Mouse (Mus musculus) thymus, adult 2 months (tissue): ENCODE data around the gene Dock7. TPM values are rescaled to one million over a fixed set of nuclear protein-coding genes. Genes with fewer than 3 reads are reported as not detected.
"Not testable (repeated sequence)": the region's sequence is repeated elsewhere in the genome, so short reads cannot be mapped to it uniquely, and the experiment has no call there.

Experiments
- DNase-seq: peaks from one replicate; pipeline ENCODE4 v3.0.0; 2021
- H3K27ac ChIP-seq: fragments of 200-500 bp; 2 replicates; pipeline ENCODE4 v1.5.1; 2012; ENCODE audit warnings: low read length, control low read depth; ENCODE audit not compliant: control insufficient read depth, insufficient read depth
- H3K27me3 ChIP-seq: fragments of 200-500 bp; 2 replicates; pipeline ENCODE4 v1.6.1; 2012; ENCODE audit warnings: mild to moderate bottlenecking, low read length, moderate library complexity, mixed read lengths; ENCODE audit not compliant: control insufficient read depth, insufficient read depth
- H3K36me3 ChIP-seq: fragments of 200-500 bp; 2 replicates; pipeline ENCODE4 v1.6.1; 2012; ENCODE audit warnings: mild to moderate bottlenecking, low read length, moderate library complexity; ENCODE audit not compliant: control insufficient read depth, insufficient read depth
- H3K4me1 ChIP-seq: fragments of 200-500 bp; replicated peaks from 2 replicates; pipeline ENCODE4 v1.6.1; 2012; ENCODE audit warnings: low read length; ENCODE audit not compliant: control insufficient read depth, insufficient read depth
- H3K4me3 ChIP-seq: fragments of 200-500 bp; 2 replicates; pipeline ENCODE4 v1.5.1; 2012; ENCODE audit warnings: mild to moderate bottlenecking, low read length, control low read depth, moderate library complexity; ENCODE audit not compliant: control insufficient read depth, insufficient read depth
- CTCF ChIP-seq: fragments of 200-500 bp; IDR thresholded peaks from 2 replicates; pipeline ENCODE4 v1.5.1; 2012; ENCODE audit warnings: mild to moderate bottlenecking, control low read depth, low read length, moderate library complexity, borderline replicate concordance; ENCODE audit not compliant: control insufficient read depth, poor library complexity, insufficient read depth; ENCODE audit errors: extremely low read depth
- POLR2A ChIP-seq: fragments of 200-500 bp; IDR thresholded peaks from 2 replicates; pipeline ENCODE4 v1.6.1; 2012; ENCODE audit warnings: mild to moderate bottlenecking, low read length, control low read depth, moderate library complexity; ENCODE audit not compliant: control insufficient read depth, poor library complexity, insufficient read depth; ENCODE audit errors: extremely low read depth
- WGBS: fragments of 180-500 bp; shearing (Covaris S2); methylation state at CpG from one replicate; pipeline ENCODE4 v1.1.7; 2018; 5-methylcytosine and 5-hydroxymethylcytosine counted together
- polyA plus RNA-seq: library from polyadenylated mRNA; depleted of rRNA; stranded (reverse); fragments of >200 nt; gene quantifications from 2 replicates; pipeline ENCODE4 v1.2.3, GENCODE M21; 2012

The Dock7 gene
- polyA plus RNA-seq, 1 experiment: 9.3 TPM

DNA sequence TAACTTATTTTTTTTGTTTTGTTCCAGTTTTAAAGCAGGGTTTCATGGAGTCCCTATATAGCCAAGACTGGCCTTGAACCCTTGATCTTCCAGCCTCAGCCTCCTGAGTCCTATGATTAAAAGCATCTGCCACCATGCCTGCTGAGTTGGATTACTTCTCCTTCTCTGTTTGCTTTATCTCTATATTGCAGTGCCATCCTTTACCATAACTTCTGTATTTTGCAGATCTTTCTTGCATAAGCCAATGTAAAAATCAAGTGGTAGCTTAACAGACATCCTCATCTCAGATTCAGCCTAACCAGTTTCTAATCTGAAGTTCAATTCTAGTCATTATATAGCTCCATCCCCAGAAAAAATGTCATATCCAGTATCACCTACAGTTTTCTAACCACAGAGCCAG is 170.2 kb downstream of the Dock7 start:
- Histone ChIP-seq H3K27me3 (no peaks in the 10 kb centered on the region), H3K36me3 (no peaks in the 10 kb centered on the region), H3K27ac (no peak overlapping the region), H3K4me3 (no peak overlapping the region), H3K4me1 (no peaks in the 10 kb centered on the region)
- TF ChIP-seq CTCF (no peak), POLR2A (no peak)
- DNase-seq: no peak

GRCm38 (mm10) chr4:98938210-98938609 is 182.5 kb downstream of the Dock7 start:
- H3K27me3 ChIP-seq, H3K4me3 ChIP-seq, H3K4me1 ChIP-seq, H3K27ac ChIP-seq, DNase-seq: not testable (repeated sequence)
- peaks cover 19% of the 10 kb centered on the region for H3K36me3 ChIP-seq
- 93% methylated on average over 6 of the region's 6 CpGs for WGBS

GRCm38 (mm10) chr4:98936036-98936435 is 184.7 kb downstream of the Dock7 start:
- TF ChIP-seq POLR2A (no peak), CTCF (no peak)
- H3K27ac ChIP-seq: no peak overlapping the region
- DNase-seq: no peak
- WGBS: 92% methylated on average over 6 of the region's 6 CpGs
- H3K4me3 ChIP-seq: no peak overlapping the region
- 0 out of 2 replicates have a peak, but pooled peaks cover under 1% of the 10 kb centered on the region for H3K4me1 ChIP-seq
- H3K36me3 ChIP-seq: peaks cover 38% of the 10 kb centered on the region
- H3K27me3 ChIP-seq: no peaks in the 10 kb centered on the region

GRCm38 (mm10) chr4:98925250-98925781 is 195.4 kb downstream of the Dock7 start:
- H3K4me3 ChIP-seq: peak overlapping the region; percentile 11
- no peak for TF ChIP-seq POLR2A
- TF ChIP-seq CTCF: no peak
- no peak overlapping the region for H3K27ac ChIP-seq
- H3K27me3 ChIP-seq: no peaks in the 10 kb centered on the region
- H3K4me1 ChIP-seq: peaks cover 9% of the 10 kb centered on the region; the same call in 1 of the 2 replicates
- DNase-seq: peak; percentile 6
- peaks cover 13% of the 10 kb centered on the region; the same call in 1 of the 2 replicates for H3K36me3 ChIP-seq
- 4% methylated on average over 6 of the region's 6 CpGs for WGBS

- Histone ChIP-seq H3K36me3 (peaks cover 8% of the 10 kb centered on the region; the same call in 1 of the 2 replicates), H3K27me3 (no peaks in the 10 kb centered on the region), H3K4me1 (peaks cover 9% of the 10 kb centered on the region; the same call in 1 of the 2 replicates), H3K4me3 (peak overlapping the region; percentile 81), H3K27ac (no peak overlapping the region)
- 1% methylated on average over 2 of the region's 2 CpGs for WGBS
- no peak for DNase-seq
- TF ChIP-seq CTCF (no peak), POLR2A (no peak)
These were observed 195.9 kb downstream of the Dock7 start for GRCm38 (mm10) chr4:98924906-98925178.

GRCm38 (mm10) chr4:98924071-98924905 is 196.4 kb downstream of the Dock7 start:
- Histone ChIP-seq H3K4me1 (peaks cover 9% of the 10 kb centered on the region; the same call in 1 of the 2 replicates), H3K36me3 (peaks cover 5% of the 10 kb centered on the region; the same call in 1 of the 2 replicates), H3K4me3 (peak overlapping the region; percentile 81), H3K27me3 (no peaks in the 10 kb centered on the region), H3K27ac (peak overlapping the region; percentile 94)
- peak; percentile 15 for DNase-seq
- under 1% methylated on average over 63 of the region's 66 CpGs for WGBS
- TF ChIP-seq CTCF (no peak), POLR2A (no peak)
